Mouse (Mus musculus) CH12.LX (cell line): ENCODE measurements around the gene Eif2b5. TPM values are rescaled to one million over a fixed set of nuclear protein-coding genes. Genes with fewer than 3 reads are reported as not detected.
A peak's percentile ranks its signal among the peaks of the same experiment; 100 is the strongest.

Experiments used
- DNase-seq: peaks from one replicate; pipeline ENCODE4 v3.0.0-alpha.2; 2013; ENCODE audit errors: extremely low read depth
- H3K27ac ChIP-seq: 2 replicates; pipeline ENCODE4 v1.5.1; 2012; ENCODE audit warnings: low read depth, mild to moderate bottlenecking, control low read depth, moderate library complexity; ENCODE audit not compliant: insufficient read depth
- H3K27me3 ChIP-seq: replicated peaks from 2 replicates; pipeline ENCODE3; 2012; ENCODE audit warnings: inconsistent platforms
- H3K36me3 ChIP-seq, 2 experiments: replicated peaks in 1 of 2; 2 replicates each; pipeline versions ENCODE3 to v1.6.1; 2012; ENCODE audit warnings: inconsistent platforms in 1 of 2, low read length in 1 of 2, mild to moderate bottlenecking in 1 of 2, mixed read lengths in 1 of 2, moderate library complexity in 1 of 2; ENCODE audit not compliant: control insufficient read depth in 1 of 2, insufficient read depth in 1 of 2
- H3K4me1 ChIP-seq, 2 experiments: 2 replicates each; pipeline ENCODE4 v1.6.1; 2012; ENCODE audit warnings: inconsistent platforms in 1 of 2, moderate library complexity in 1 of 2; ENCODE audit not compliant: insufficient read depth in 2 of 2, control insufficient read depth in 1 of 2
- H3K4me2 ChIP-seq: 2 replicates; pipeline ENCODE4 v1.6.1; 2012; ENCODE audit warnings: low read depth, mild to moderate bottlenecking, control low read depth; ENCODE audit not compliant: poor library complexity, insufficient read depth, severe bottlenecking
- H3K4me3 ChIP-seq, 3 experiments: fragments of 150-350 bp in 1 of 3; sonication (generic) in 1 of 3; replicated peaks in 1 of 3; 2 replicates each; pipeline versions ENCODE3 to v1.5.1; 2011 to 2012; ENCODE audit warnings: low read depth in 2 of 3, low read length in 2 of 3, mild to moderate bottlenecking in 2 of 3, moderate library complexity in 2 of 3, control low read depth in 1 of 3, improper control_type of control experiment in 1 of 3, inconsistent platforms in 1 of 3, mixed read lengths in 1 of 3; ENCODE audit not compliant: poor library complexity in 1 of 3
- H3K79me2 ChIP-seq: replicated peaks from 2 replicates; pipeline ENCODE4 v1.6.1; 2012; ENCODE audit warnings: mild to moderate bottlenecking, moderate library complexity; ENCODE audit not compliant: control insufficient read depth, poor library complexity, insufficient read depth, severe bottlenecking; ENCODE audit errors: extremely low read depth
- H3K9ac ChIP-seq: 2 replicates; pipeline ENCODE4 v1.6.1; 2012; ENCODE audit warnings: low read depth, mild to moderate bottlenecking, control low read depth, moderate library complexity; ENCODE audit not compliant: insufficient read depth
- H3K9me3 ChIP-seq: replicated peaks from 2 replicates; pipeline ENCODE3; 2012; ENCODE audit warnings: low read length, inconsistent platforms, mixed read lengths
- BHLHE40 ChIP-seq: IDR thresholded peaks from 2 replicates; pipeline ENCODE4 v1.6.1; 2011; ENCODE audit warnings: mild to moderate bottlenecking, low read depth, low read length, improper control_type of control experiment
- CHD1 ChIP-seq: IDR thresholded peaks from 2 replicates; pipeline ENCODE4 v1.6.1; 2012; ENCODE audit warnings: low read depth, low read length, improper control_type of control experiment, inconsistent platforms
- CHD2 ChIP-seq: IDR thresholded peaks from 2 replicates; pipeline ENCODE4 v1.6.1; 2011; ENCODE audit warnings: low read length, improper control_type of control experiment
- CTCF ChIP-seq, 2 experiments: IDR thresholded peaks in 1 of 2; conservative IDR thresholded peaks in 1 of 2; 2 replicates each; pipeline ENCODE4 v1.5.1; 2011 to 2012; ENCODE audit warnings: low read depth in 2 of 2, low read length in 2 of 2, improper control_type of control experiment in 1 of 2, inconsistent platforms in 1 of 2, mild to moderate bottlenecking in 1 of 2, moderate library complexity in 1 of 2
- E2F4 ChIP-seq: IDR thresholded peaks from 2 replicates; pipeline ENCODE4 v1.6.1; 2011; ENCODE audit warnings: low read depth, low read length, improper control_type of control experiment; ENCODE audit not compliant: insufficient replicate concordance
- ELF1 ChIP-seq: IDR thresholded peaks from 2 replicates; pipeline ENCODE4 v1.6.1; 2014; ENCODE audit warnings: low read depth, mild to moderate bottlenecking, inconsistent platforms, low read length, improper control_type of control experiment
- EP300 ChIP-seq: IDR thresholded peaks from 2 replicates; pipeline ENCODE4 v1.6.1; 2011; ENCODE audit warnings: low read length, improper control_type of control experiment
- ETS1 ChIP-seq: conservative IDR thresholded peaks from 2 replicates; pipeline ENCODE4 v1.6.1; 2012; ENCODE audit warnings: low read depth, mild to moderate bottlenecking, inconsistent platforms, low read length, improper control_type of control experiment, moderate library complexity
- GABPA ChIP-seq: IDR thresholded peaks from 2 replicates; pipeline ENCODE4 v1.6.1; 2012; ENCODE audit warnings: low read depth, low read length, improper control_type of control experiment, inconsistent platforms; ENCODE audit not compliant: insufficient replicate concordance
- HCFC1 ChIP-seq: IDR thresholded peaks from 2 replicates; pipeline ENCODE4 v1.6.1; 2012; ENCODE audit warnings: low read depth, mild to moderate bottlenecking, inconsistent platforms, low read length, improper control_type of control experiment
- IRF4 ChIP-seq: IDR thresholded peaks from 2 replicates; pipeline ENCODE4 v1.6.1; 2014; ENCODE audit warnings: low read depth, mild to moderate bottlenecking, inconsistent platforms, low read length, improper control_type of control experiment
- JUN ChIP-seq: IDR thresholded peaks from 2 replicates; pipeline ENCODE4 v1.6.1; 2011; ENCODE audit warnings: low read depth, mild to moderate bottlenecking, low read length, improper control_type of control experiment, moderate library complexity; ENCODE audit not compliant: insufficient read depth
- JUND ChIP-seq: conservative IDR thresholded peaks from 2 replicates; pipeline ENCODE4 v1.6.1; 2011; ENCODE audit warnings: low read depth, low read length, improper control_type of control experiment
- KAT2A ChIP-seq: IDR thresholded peaks from 2 replicates; pipeline ENCODE4 v1.6.1; 2012; ENCODE audit warnings: low read length, improper control_type of control experiment, inconsistent platforms; ENCODE audit not compliant: insufficient replicate concordance
- MAFK ChIP-seq: IDR thresholded peaks from 2 replicates; pipeline ENCODE4 v1.6.1; 2011; ENCODE audit warnings: low read length, improper control_type of control experiment; ENCODE audit not compliant: insufficient replicate concordance
- MAX ChIP-seq: IDR thresholded peaks from 2 replicates; pipeline ENCODE4 v1.6.1; 2011; ENCODE audit warnings: low read length, improper control_type of control experiment
- MAZ ChIP-seq: IDR thresholded peaks from 2 replicates; pipeline ENCODE4 v1.6.1; 2012; ENCODE audit warnings: low read depth, mild to moderate bottlenecking, inconsistent platforms, low read length, improper control_type of control experiment, moderate library complexity
- MEF2A ChIP-seq: IDR thresholded peaks from 2 replicates; pipeline ENCODE4 v1.6.1; 2014; ENCODE audit warnings: low read depth, mild to moderate bottlenecking, inconsistent platforms, low read length, improper control_type of control experiment, borderline replicate concordance
- MYC ChIP-seq: IDR thresholded peaks from 2 replicates; pipeline ENCODE4 v1.6.1; 2011; ENCODE audit warnings: low read depth, mild to moderate bottlenecking, improper control_type of control experiment, low read length
- NELFE ChIP-seq: IDR thresholded peaks from 2 replicates; pipeline ENCODE4 v1.6.1; 2011; ENCODE audit warnings: low read depth, low read length, improper control_type of control experiment
- NRF1 ChIP-seq: IDR thresholded peaks from 2 replicates; pipeline ENCODE4 v1.6.1; 2014; ENCODE audit warnings: low read depth, mild to moderate bottlenecking, inconsistent platforms, low read length, improper control_type of control experiment, moderate library complexity
- PAX5 ChIP-seq: IDR thresholded peaks from 2 replicates; pipeline ENCODE4 v1.6.1; 2012; ENCODE audit warnings: low read length, inconsistent platforms, mixed read lengths
- POLR2A ChIP-seq: IDR thresholded peaks from 2 replicates; pipeline ENCODE4 v1.6.1; 2011; ENCODE audit warnings: low read depth, mild to moderate bottlenecking, improper control_type of control experiment, low read length
- POLR2AphosphoS2 ChIP-seq: IDR thresholded peaks from 2 replicates; pipeline ENCODE4 v1.6.1; 2011; ENCODE audit warnings: low read depth, low read length, improper control_type of control experiment
- RAD21 ChIP-seq: IDR thresholded peaks from 2 replicates; pipeline ENCODE4 v1.6.1; 2011; ENCODE audit warnings: low read depth, mild to moderate bottlenecking, low read length, improper control_type of control experiment, moderate library complexity
- RCOR1 ChIP-seq: conservative IDR thresholded peaks from 2 replicates; pipeline ENCODE4 v1.6.1; 2012; ENCODE audit warnings: low read depth, mild to moderate bottlenecking, inconsistent platforms, low read length, improper control_type of control experiment
- SIN3A ChIP-seq: IDR thresholded peaks from 2 replicates; pipeline ENCODE4 v1.6.1; 2012; ENCODE audit warnings: low read length, improper control_type of control experiment, inconsistent platforms
- SMC3 ChIP-seq: IDR thresholded peaks from 2 replicates; pipeline ENCODE4 v1.6.1; 2011; ENCODE audit warnings: low read depth, low read length, improper control_type of control experiment
- TBP ChIP-seq: conservative IDR thresholded peaks from 2 replicates; pipeline ENCODE4 v1.6.1; 2011; ENCODE audit warnings: low read depth, low read length, improper control_type of control experiment
- TCF12 ChIP-seq: IDR thresholded peaks from 2 replicates; pipeline ENCODE4 v1.6.1; 2014; ENCODE audit warnings: low read depth, mild to moderate bottlenecking, inconsistent platforms, low read length, improper control_type of control experiment
- UBTF ChIP-seq: IDR thresholded peaks from 2 replicates; pipeline ENCODE4 v1.6.1; 2012; ENCODE audit warnings: low read depth, mild to moderate bottlenecking, inconsistent platforms, low read length, improper control_type of control experiment, moderate library complexity
- USF1 ChIP-seq: IDR thresholded peaks from 2 replicates; pipeline ENCODE4 v1.6.1; 2014; ENCODE audit warnings: low read depth, mild to moderate bottlenecking, inconsistent platforms, low read length, improper control_type of control experiment
- USF2 ChIP-seq: conservative IDR thresholded peaks from 2 replicates; pipeline ENCODE4 v1.6.1; 2011; ENCODE audit warnings: low read depth, low read length, improper control_type of control experiment
- ZC3H11A ChIP-seq: IDR thresholded peaks from 2 replicates; pipeline ENCODE4 v1.6.1; 2012; ENCODE audit warnings: low read depth, mild to moderate bottlenecking, inconsistent platforms, low read length, improper control_type of control experiment
- ZKSCAN1 ChIP-seq: IDR thresholded peaks from 2 replicates; pipeline ENCODE4 v1.6.1; 2012; ENCODE audit warnings: low read depth, inconsistent platforms, low read length, improper control_type of control experiment, borderline replicate concordance
- ZMIZ1 ChIP-seq: IDR thresholded peaks from 2 replicates; pipeline ENCODE4 v1.6.1; 2012; ENCODE audit warnings: low read depth, mild to moderate bottlenecking, inconsistent platforms, low read length, improper control_type of control experiment
- ZNF384 ChIP-seq: IDR thresholded peaks from 2 replicates; pipeline ENCODE4 v1.6.1; 2012; ENCODE audit warnings: low read depth, low read length, improper control_type of control experiment, inconsistent platforms
- dilution Hi-C: fragments of 300-500 bp; cut with MboI; formaldehyde crosslinking; loops from 2 replicates; pipeline ENCODE4 v1.14.3; 2020; ENCODE audit warnings: low sequenced_read_pairs; ENCODE audit not compliant: extremely low pct_unique_long_range_greater_than_20kb, extremely low pct_ligation_motif_present
- in situ Hi-C: fragments of 300-500 bp; cut with MboI; formaldehyde crosslinking; loops from 3 replicates; pipeline ENCODE4 v1.14.3; 2019; ENCODE audit warnings: low sequenced_read_pairs, low pct_ligation_motif_present, low pct_unique_long_range_greater_than_20kb, mixed read lengths
- polyA plus RNA-seq: library from polyadenylated mRNA; unstranded; fragments of >175 nt; gene quantifications from 2 replicates; pipeline ENCODE4 v1.2.1, GENCODE M21; 2012; ENCODE audit warnings: low read depth; ENCODE audit not compliant: insufficient read length
- total RNA-seq, 2 experiments: library from RNA; depleted of rRNA; stranded (reverse); fragments of 300-350 nt in 1 of 2; fragments of >200 nt in 1 of 2; gene quantifications; 2 replicates each; pipeline ENCODE4 v1.2.3; 2012 to 2014

Gene Eif2b5
- total and polyA plus RNA-seq, 3 experiments = 139 to 183 (median 179) TPM

- DNase-seq = peak; percentile 100
- in situ Hi-C loops (loop anchor here (5.0 kb wide), 2 partner anchors 41 to 64 kb away; partner anchors contain the start of genes Alg3, Eef1akmt4 and Gm49333), dilution Hi-C loops (no loop called here)
- peak within 1 kb of the TSS; percentile 75 for H3K27ac ChIP-seq
- peaks cover 2 to 20% of the 10 kb centered on the region in 2 experiments for H3K4me1 ChIP-seq
- H3K4me3 ChIP-seq = peak within 1 kb of the TSS; percentile 64 to 100 (median 90)
- no peaks in the 10 kb centered on the region for H3K27me3 ChIP-seq
- peaks cover 57 to 65% of the 10 kb centered on the region in 2 experiments for H3K36me3 ChIP-seq
- H3K4me2 ChIP-seq = peak within 1 kb of the TSS; percentile 65
- peaks cover 4% of the 10 kb centered on the region for H3K9me3 ChIP-seq
- H3K9ac ChIP-seq = peak within 1 kb of the TSS; percentile 84
- peaks cover 19% of the 10 kb centered on the region for H3K79me2 ChIP-seq
- TF ChIP-seq MYC (peak; percentile 88), POLR2A (peak; percentile 96), JUND (0 out of 2 replicates have a peak, but pooled peaks have one; percentile 8), USF2 (no peak), IRF4 (no peak; the same call in none of the 2 replicates), JUN (peak; percentile 19; the same call in 1 of the 2 replicates), ZNF384 (no peak), ETS1 (peak; percentile 11; the same call in 1 of the 2 replicates), NRF1 (peak; percentile 93), ZMIZ1 (peak; percentile 94), GABPA (no peak; the same call in 1 of the 2 replicates), MEF2A (peak; percentile 72), POLR2AphosphoS2 (peak; percentile 93), USF1 (no peak), CHD2 (peak; percentile 38; the same call in 1 of the 2 replicates), HCFC1 (peak; percentile 83), EP300 (peak; percentile 21; the same call in 1 of the 2 replicates), BHLHE40 (peak; percentile 49; the same call in 1 of the 2 replicates), ZC3H11A (no peak), NELFE (peak; percentile 96), TBP (peak; percentile 79), MAFK (peak; percentile 95), PAX5 (no peak), SIN3A (peak; percentile 99), E2F4 (no peak), SMC3 (peak; percentile 7; the same call in 1 of the 2 replicates), ELF1 (peak; percentile 86), TCF12 (peak; percentile 86), CHD1 (0 out of 2 replicates have a peak, but pooled peaks have one; percentile 48), ZKSCAN1 (no peak), MAZ (peak; percentile 54; the same call in 1 of the 2 replicates), RCOR1 (no peak; the same call in 1 of the 2 replicates), CTCF (conservative IDR thresholded peaks at IDR 0.05 in 1 of 2, IDR thresholded peaks at IDR 0.05 in 1 of 2; ENCODE audit: low read depth in 2 of 2, low read length in 2 of 2) (no peak), UBTF (no peak), KAT2A (0 out of 2 replicates have a peak, but pooled peaks have one; percentile 60), RAD21 (no peak), MAX (peak; percentile 80)
Measured at GRCm38 (mm10) chr16:20548096-20548948, 49.7 kb downstream of the Eif2b5 start, which contains the start of gene Abcf3. Gene Abcf3 (plus strand): TSS chr16:20548577.
